Comparison of ENCODE assay signal across 25 mouse cellular contexts in the genomic region with DNA sequence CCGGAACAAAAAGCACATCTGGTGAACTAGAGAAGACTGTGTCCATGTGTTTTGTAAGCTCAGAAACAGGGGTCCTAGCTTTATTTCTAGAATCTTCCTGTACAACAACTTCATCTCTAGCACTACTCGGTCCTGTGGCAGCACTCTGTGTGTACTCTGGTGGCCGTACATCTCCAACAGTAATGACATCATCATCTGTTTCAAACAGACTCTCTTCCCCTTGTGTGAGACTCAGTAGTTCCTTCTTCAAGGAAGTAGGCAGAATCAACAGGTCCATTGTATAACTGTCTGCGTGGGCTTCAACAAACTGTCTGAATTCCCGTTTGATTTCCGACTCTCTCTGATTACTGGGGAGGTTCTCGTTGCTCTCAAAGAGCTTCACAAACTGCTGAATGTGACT. TPM values are rescaled to one million over a fixed set of nuclear protein-coding genes. Genes with fewer than 3 reads are reported as not detected.
DNase-seq lines count a peak whose midpoint lies in the region; ATAC-seq and TF ChIP-seq lines count a peak whose summit lies in the region.
"Had no signal": no experiment of that assay in that cellular context is flagged by ENCODE, and none has a peak within 500 bp of the region (broad histone marks: within the 10 kb centered on the region; RNA-seq: fewer than 3 reads in every experiment).

No protein-coding gene starts in this region.

- peaks cover 35% of the 10 kb centered on the region for H3K36me3 ChIP-seq in heart, embryonic 13.5 days
- H3K36me3 ChIP-seq in lung, postnatal 0 days (ENCODE audit: insufficient read depth, low read length): 0 out of 2 replicates have a peak, but pooled peaks cover 7% of the 10 kb centered on the region
- H3K36me3 ChIP-seq in midbrain, embryonic 15.5 days (replicated peaks): 0 out of 2 replicates have a peak, but pooled peaks cover 3% of the 10 kb centered on the region
- 0 out of 2 replicates have a peak, but pooled peaks cover 6% of the 10 kb centered on the region for H3K36me3 ChIP-seq in midbrain, postnatal 0 days (ENCODE audit: insufficient read depth, low read length)

- H3K9ac ChIP-seq in heart, embryonic 13.5 days: 0 out of 2 replicates have a peak overlapping the region, but pooled peaks have one; percentile 7
- H3K9ac ChIP-seq in lung, postnatal 0 days (replicated peaks; ENCODE audit: low read depth): no peak overlapping the region
- H3K9ac ChIP-seq in midbrain, embryonic 15.5 days: no peak overlapping the region
- no peak overlapping the region for H3K9ac ChIP-seq in midbrain, postnatal 0 days (replicated peaks; ENCODE audit: low read length, poor library complexity, severe bottlenecking)
- H3K9ac ChIP-seq: embryonic facial prominence, embryonic 12.5 days; forebrain, embryonic 13.5 days; hindbrain, embryonic 14.5 days; limb, embryonic 13.5 days; liver, embryonic 14.5 days; lung, embryonic 15.5 days had no signal

- no peak overlapping the region for H3K4me2 ChIP-seq in heart, embryonic 13.5 days
- H3K4me2 ChIP-seq in lung, postnatal 0 days (replicated peaks; ENCODE audit: low read depth, low read length): no peak overlapping the region
- no peak overlapping the region for H3K4me2 ChIP-seq in midbrain, embryonic 15.5 days
- no peak overlapping the region for H3K4me2 ChIP-seq in midbrain, postnatal 0 days (ENCODE audit: low read depth, low read length, poor library complexity, severe bottlenecking)
- H3K4me2 ChIP-seq: embryonic facial prominence, embryonic 12.5 days; forebrain, embryonic 13.5 days; hindbrain, embryonic 14.5 days; limb, embryonic 13.5 days; lung, embryonic 15.5 days; midbrain, embryonic 11.5 days had no signal

- no peaks in the 10 kb centered on the region for H3K27me3 ChIP-seq in heart, embryonic 13.5 days (replicated peaks)
- H3K27me3 ChIP-seq in lung, postnatal 0 days (replicated peaks; ENCODE audit: insufficient read depth, low read length): no peaks in the 10 kb centered on the region
- no peaks in the 10 kb centered on the region for H3K27me3 ChIP-seq in midbrain, embryonic 15.5 days (replicated peaks)
- H3K27me3 ChIP-seq in midbrain, postnatal 0 days (ENCODE audit: insufficient read depth, low read length): no peaks in the 10 kb centered on the region
- H3K27me3 ChIP-seq: embryonic facial prominence, embryonic 12.5 days; forebrain, embryonic 13.5 days; limb, embryonic 13.5 days; lung, embryonic 15.5 days had no signal

- no peak for ATAC-seq in heart, embryonic 13.5 days (ENCODE audit: extremely low read depth, insufficient number of reproducible peaks, low FRiP score, low TSS enrichment)
- ATAC-seq in lung, postnatal 0 days: no peak
- no peak for ATAC-seq in midbrain, embryonic 15.5 days (replicated peaks)
- no peak for ATAC-seq in midbrain, postnatal 0 days (ENCODE audit: low FRiP score)
- ATAC-seq: forebrain, embryonic 13.5 days; inflammation-experienced regulatory T-cells, adult 6 months had no signal

- no peak overlapping the region for H3K4me3 ChIP-seq in heart, embryonic 13.5 days
- H3K4me3 ChIP-seq in lung, postnatal 0 days (ENCODE audit: low read depth, low read length): no peak overlapping the region
- H3K4me3 ChIP-seq in brown adipose tissue, adult 24 weeks (ENCODE audit: insufficient read depth, low read depth, low read length): no peak overlapping the region
- no peak overlapping the region for H3K4me3 ChIP-seq in midbrain, embryonic 15.5 days
- no peak overlapping the region for H3K4me3 ChIP-seq in midbrain, postnatal 0 days (ENCODE audit: low read depth, low read length)
- H3K4me3 ChIP-seq: embryonic facial prominence, embryonic 12.5 days; erythroblast, embryonic 14.5 days; forebrain, embryonic 13.5 days; limb, embryonic 13.5 days; lung, embryonic 15.5 days had no signal

- TF ChIP-seq EP300 in lung, postnatal 0 days (IDR thresholded peaks at IDR 0.05): no peak

- DNase-seq in heart, adult 18-20 months: no peak
- DNase-seq in lung, postnatal 0 days (ENCODE audit: low spot score): peak; percentile 15
- DNase-seq in lung, adult 18-20 months: no peak
- DNase-seq in midbrain, postnatal 0 days (ENCODE audit: low spot score): no peak
- DNase-seq: adrenal gland, adult 2 months; B cell, adult 2 months; cerebellum, adult 2 months; cerebellum, postnatal 25 days; heart, postnatal 14 days; kidney, adult 8-10 months; kidney, postnatal 10 days; right cerebral cortex, postnatal 14 days; thymus, postnatal 14 days had no signal

- peaks cover 62% of the 10 kb centered on the region for H3K4me1 ChIP-seq in heart, embryonic 13.5 days
- no peaks in the 10 kb centered on the region for H3K4me1 ChIP-seq in lung, postnatal 0 days (ENCODE audit: insufficient read depth, low read depth, low read length)
- H3K4me1 ChIP-seq in brown adipose tissue, adult 24 weeks (ENCODE audit: control insufficient read depth, insufficient read depth, insufficient read length, low read length): peaks cover 31% of the 10 kb centered on the region
- no peaks in the 10 kb centered on the region for H3K4me1 ChIP-seq in midbrain, embryonic 15.5 days
- H3K4me1 ChIP-seq in midbrain, postnatal 0 days (ENCODE audit: insufficient read depth, low read length): no peaks in the 10 kb centered on the region
- H3K4me1 ChIP-seq: forebrain, embryonic 13.5 days had no signal

- peak overlapping the region; percentile 62 for H3K27ac ChIP-seq in heart, embryonic 13.5 days (replicated peaks)
- H3K27ac ChIP-seq in lung, postnatal 0 days (ENCODE audit: low read length): peak overlapping the region; percentile 14; the same call in 1 of the 2 replicates
- peak overlapping the region; percentile 57 for H3K27ac ChIP-seq in brown adipose tissue, adult 24 weeks (replicated peaks; ENCODE audit: low read depth, low read length)
- H3K27ac ChIP-seq in midbrain, embryonic 15.5 days: no peak overlapping the region
- no peak overlapping the region for H3K27ac ChIP-seq in midbrain, postnatal 0 days (ENCODE audit: low read depth, low read length)
- H3K27ac ChIP-seq: embryonic facial prominence, embryonic 12.5 days; forebrain, embryonic 13.5 days; hindbrain, embryonic 14.5 days; limb, embryonic 13.5 days; liver, embryonic 14.5 days; lung, embryonic 15.5 days had no signal

- 68% methylated on average over 7 of the region's 7 CpGs for WGBS in heart, embryonic 13.5 days
- 60% methylated on average over 7 of the region's 7 CpGs for WGBS in lung, postnatal 0 days
- WGBS in midbrain, embryonic 15.5 days: 89% methylated on average over 7 of the region's 7 CpGs
- WGBS in midbrain, postnatal 0 days: 73% methylated on average over 7 of the region's 7 CpGs

- no peak for TF ChIP-seq CTCF in lung, postnatal 0 days (IDR thresholded peaks at IDR 0.05)
- TF ChIP-seq CTCF in midbrain, postnatal 0 days (IDR thresholded peaks at IDR 0.05): no peak

- no peaks in the 10 kb centered on the region for H3K9me3 ChIP-seq in heart, embryonic 13.5 days
- no peaks in the 10 kb centered on the region for H3K9me3 ChIP-seq in lung, postnatal 0 days (ENCODE audit: low read length)
- no peaks in the 10 kb centered on the region for H3K9me3 ChIP-seq in midbrain, embryonic 15.5 days
- no peaks in the 10 kb centered on the region for H3K9me3 ChIP-seq in midbrain, postnatal 0 days (ENCODE audit: low read length)
- H3K9me3 ChIP-seq: embryonic facial prominence, embryonic 12.5 days; forebrain, embryonic 13.5 days; limb, embryonic 13.5 days; lung, embryonic 15.5 days had no signal

RNA-seq across cellular contexts. Expression of gene N4bp1, which starts 23.5 kb away (rescaled TPM):
- polyA plus RNA-seq in heart, embryonic 13.5 days (2015; fragmentation: Nextera tagmentation; extraction: Ambion mirVana): 6.2 and 6.7 TPM in 2 replicates
- 10 to 100 TPM; 16.9 to 17.0 TPM for total RNA-seq in heart, adult 18-20 months (2021)
- polyA plus RNA-seq in lung, postnatal 0 days (2015; fragmentation: Nextera tagmentation; extraction: Ambion mirVana): 5.4 and 6.4 TPM in 2 replicates
- polyA plus RNA-seq in brown adipose tissue, adult 24 weeks (2012; ENCODE audit: insufficient read depth, insufficient read length, missing spikeins): 6.3 and 7.4 TPM in 2 replicates
- polyA plus RNA-seq in midbrain, embryonic 15.5 days (2015; fragmentation: Nextera tagmentation; extraction: Ambion mirVana): 11.4 and 11.8 TPM in 2 replicates
- 16.0 and 16.8 TPM in 2 replicates for total RNA-seq in midbrain, postnatal 0 days (2014; rRNA removed)
- polyA plus RNA-seq in midbrain, postnatal 0 days (2015; fragmentation: Nextera tagmentation; extraction: Ambion mirVana): 4.7 and 5.8 TPM in 2 replicates

Comparison
In these comparisons a context has a peak if more than half of its experiments do, and no peak if none do; other contexts are left out.
1. H3K27ac ChIP-seq: peak in heart, embryonic 13.5 days (single experiment), lung, postnatal 0 days (single experiment) and brown adipose tissue, adult 24 weeks (single experiment); none in midbrain, embryonic 15.5 days (single experiment) and midbrain, postnatal 0 days (single experiment).